Mouse (Mus musculus) brain, embryonic 14.5 days (tissue): Measurements from ENCODE around the gene Tstd1. TPM values are rescaled to one million over a fixed set of nuclear protein-coding genes. Genes with fewer than 3 reads are reported as not detected.

Source experiments
- DNase-seq: peaks from one replicate; pipeline ENCODE4 v3.0.0-alpha.2; 2011; ENCODE audit warnings: low read depth
- CTCF ChIP-seq: fragments of 200-500 bp; IDR thresholded peaks from 2 replicates; pipeline ENCODE4 v1.5.1; 2012; ENCODE audit warnings: inconsistent platforms, mild to moderate bottlenecking, moderate library complexity, borderline replicate concordance; ENCODE audit not compliant: insufficient read depth, insufficient read length; ENCODE audit errors: extremely low read depth
- POLR2A ChIP-seq: fragments of 200-500 bp; IDR thresholded peaks from 2 replicates; pipeline ENCODE4 v1.6.1; 2012; ENCODE audit warnings: mild to moderate bottlenecking, inconsistent platforms, borderline replicate concordance; ENCODE audit not compliant: poor library complexity, insufficient read depth, insufficient read length, severe bottlenecking; ENCODE audit errors: extremely low read depth
- polyA plus RNA-seq: library from polyadenylated mRNA; depleted of rRNA; stranded (reverse); fragments of >200 nt; gene quantifications from 2 replicates; pipeline ENCODE4 v1.2.3, GENCODE M21; 2012; rRNA removed

The Tstd1 gene
- 4.6 and 7.2 TPM in 2 replicates for polyA plus RNA-seq

GRCm38 (mm10) chr1:171418660-171419059 lies at the start of gene Tstd1:
Tstd1 (plus strand) TSS chr1:171418872.
- DNase-seq = no peak

GRCm38 (mm10) chr1:171369845-171370556 lies 48.7 kb upstream of the Tstd1 start, which contains the start of gene Nectin4:
Nectin4 (plus strand) TSS chr1:171370099.
- TF ChIP-seq CTCF = no peak
- no peak for TF ChIP-seq POLR2A
- DNase-seq = no peak

More at GRCm38 (mm10) chr1:171418660-171419059, at the start of gene Tstd1:
- TF ChIP-seq POLR2A (no peak), CTCF (no peak)

GRCm38 (mm10) chr1:171372880-171373279 lies 45.8 kb upstream of the Tstd1 start:
- no peak for DNase-seq

GRCm38 (mm10) chr1:171373946-171374345 lies 44.7 kb upstream of the Tstd1 start:
- no peak for TF ChIP-seq POLR2A
- TF ChIP-seq CTCF = no peak
- no peak for DNase-seq

More at GRCm38 (mm10) chr1:171372880-171373279, 45.8 kb upstream of the Tstd1 start:
- TF ChIP-seq POLR2A (no peak), CTCF (no peak)

GRCm38 (mm10) chr1:171375646-171376097 lies 43.0 kb upstream of the Tstd1 start:
- no peak for TF ChIP-seq POLR2A
- TF ChIP-seq CTCF = no peak

GRCm38 (mm10) chr1:171378298-171378697 lies 40.4 kb upstream of the Tstd1 start:
- no peak for DNase-seq
- TF ChIP-seq CTCF (no peak), POLR2A (no peak)

More at GRCm38 (mm10) chr1:171375646-171376097, 43.0 kb upstream of the Tstd1 start:
- no peak for DNase-seq

GRCm38 (mm10) chr1:171379935-171380599 lies 38.6 kb upstream of the Tstd1 start:
- peak; percentile 91 for DNase-seq
- TF ChIP-seq CTCF (peak; percentile 78), POLR2A (no peak)

GRCm38 (mm10) chr1:171382096-171382620 lies 36.5 kb upstream of the Tstd1 start:
- TF ChIP-seq POLR2A = no peak
- TF ChIP-seq CTCF = no peak
- DNase-seq = no peak

- TF ChIP-seq CTCF (no peak), POLR2A (no peak)
- no peak for DNase-seq
Observed at GRCm38 (mm10) chr1:171384361-171384760, 34.3 kb upstream of the Tstd1 start.

GRCm38 (mm10) chr1:171385171-171385570 lies 33.5 kb upstream of the Tstd1 start:
- no peak for TF ChIP-seq CTCF
- DNase-seq = no peak

GRCm38 (mm10) chr1:171387099-171387498 lies 31.6 kb upstream of the Tstd1 start:
- DNase-seq = peak; percentile 49
- no peak for TF ChIP-seq POLR2A
- peak; percentile 59; the same call in 1 of the 2 replicates for TF ChIP-seq CTCF
